Mouse (Mus musculus) splenic B cell, adult 2 months (primary cell): ENCODE results near the gene Furin.

Experiments
- DNase-seq: peaks from one replicate; pipeline ENCODE4 v3.0.0-alpha.2; 2011; ENCODE audit warnings: low read depth, low spot score
- H3K27me3 ChIP-seq: 2 replicates; pipeline ENCODE4 v1.6.1; 2012; ENCODE audit warnings: mild to moderate bottlenecking, low read length, moderate library complexity, mixed read lengths; ENCODE audit not compliant: control insufficient read depth, poor library complexity, insufficient read depth, severe bottlenecking
- H3K36me3 ChIP-seq: 2 replicates; pipeline ENCODE4 v1.6.1; 2012; ENCODE audit warnings: mild to moderate bottlenecking, low read length, moderate library complexity, mixed read lengths; ENCODE audit not compliant: control insufficient read depth, poor library complexity, insufficient read depth, severe bottlenecking

Gene Furin

DNA sequence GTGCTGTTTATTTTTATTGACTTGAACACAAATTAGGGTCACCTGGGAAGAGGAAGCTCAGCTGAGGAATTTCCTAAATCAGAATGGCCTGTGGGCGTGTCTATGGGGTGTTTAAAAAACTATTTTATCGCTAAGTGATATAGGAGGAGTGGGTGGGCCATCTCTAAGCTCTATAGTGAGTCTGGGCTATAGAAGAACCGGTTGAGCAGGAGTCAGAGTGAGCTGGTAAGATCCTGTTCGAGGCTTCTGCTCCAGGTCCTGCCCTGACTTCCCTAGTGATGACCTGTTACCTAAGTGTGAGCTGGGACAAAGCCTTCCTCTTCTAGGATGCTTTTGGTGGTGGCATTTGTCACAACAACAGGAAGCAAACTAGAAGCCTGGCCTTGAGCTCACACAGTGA, 35.4 kb upstream of the Furin start:
- Histone ChIP-seq H3K36me3 (no peaks in the 10 kb centered on the region), H3K27me3 (no peaks in the 10 kb centered on the region)
- no peak for DNase-seq

DNA sequence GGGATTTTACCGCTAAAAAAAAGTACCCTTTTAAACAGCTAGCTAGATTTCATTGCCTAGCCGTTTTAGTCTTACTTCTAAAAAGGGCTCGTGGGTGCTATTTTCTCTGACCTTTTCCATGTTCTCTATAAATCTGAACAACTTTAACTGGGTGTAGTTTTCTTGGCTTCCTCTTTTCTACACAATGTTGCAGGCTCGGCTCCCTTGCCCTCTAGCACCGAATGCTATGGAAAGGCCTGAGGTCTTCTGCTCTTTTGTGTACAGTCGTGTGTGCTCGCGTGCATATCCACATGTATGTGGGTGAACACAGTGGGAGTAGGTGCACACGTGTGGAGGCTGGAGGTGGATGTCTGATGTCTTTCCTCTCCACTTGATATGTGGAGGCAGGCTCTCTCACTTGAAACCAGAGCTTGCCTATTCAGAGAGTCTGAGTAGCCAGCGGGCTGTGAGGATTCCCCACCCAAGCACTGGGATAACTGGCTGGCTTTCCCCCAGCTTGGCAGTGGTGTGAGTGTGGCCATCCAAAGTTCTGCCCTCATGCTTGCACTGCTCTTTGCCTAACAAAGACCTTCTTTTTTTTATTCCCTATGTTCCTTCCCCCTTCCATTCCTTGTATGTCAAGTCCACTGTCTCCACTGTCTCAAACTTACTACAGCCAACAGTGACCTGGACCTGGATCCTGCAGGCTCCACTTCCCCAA, 34.7 kb upstream of the Furin start:
- no peak for DNase-seq
- no peaks in the 10 kb centered on the region for H3K27me3 ChIP-seq
- no peaks in the 10 kb centered on the region for H3K36me3 ChIP-seq

DNA sequence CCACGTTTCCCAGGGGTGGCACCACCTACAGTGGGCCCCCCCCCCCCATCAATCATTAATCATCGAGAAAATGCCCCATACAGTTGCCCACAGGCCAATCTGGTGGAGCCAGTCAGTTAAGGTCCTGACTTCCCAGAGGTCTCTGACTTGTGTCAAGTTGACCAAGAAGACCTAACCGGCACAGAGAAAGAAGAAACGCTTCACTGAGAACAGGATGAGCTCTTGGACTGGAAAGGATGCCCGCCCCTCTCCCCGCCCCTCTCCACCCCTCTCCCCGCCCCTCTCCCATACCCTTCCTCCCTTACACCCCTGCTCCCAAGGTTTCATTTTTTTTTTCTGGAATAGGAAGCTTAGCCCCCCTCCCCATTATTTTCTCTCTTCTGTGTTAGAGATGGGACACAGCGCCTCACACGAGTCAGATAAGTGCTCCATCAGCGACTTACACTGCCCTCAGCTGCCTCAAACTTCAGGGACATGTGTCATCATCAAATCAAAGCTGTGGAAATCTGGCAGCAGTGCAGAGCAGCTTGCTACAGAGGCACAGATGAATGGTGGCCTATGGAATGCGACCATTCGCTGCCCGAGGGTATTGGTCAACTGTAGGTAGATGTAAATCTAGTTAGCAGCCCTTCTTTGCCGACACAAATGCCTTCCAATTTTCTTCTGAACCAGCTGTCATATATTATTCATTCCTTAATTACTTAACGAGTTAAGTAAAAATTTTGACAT, 34.0 kb upstream of the Furin start:
- no peak for DNase-seq
- no peaks in the 10 kb centered on the region for H3K27me3 ChIP-seq
- no peaks in the 10 kb centered on the region for H3K36me3 ChIP-seq

DNA sequence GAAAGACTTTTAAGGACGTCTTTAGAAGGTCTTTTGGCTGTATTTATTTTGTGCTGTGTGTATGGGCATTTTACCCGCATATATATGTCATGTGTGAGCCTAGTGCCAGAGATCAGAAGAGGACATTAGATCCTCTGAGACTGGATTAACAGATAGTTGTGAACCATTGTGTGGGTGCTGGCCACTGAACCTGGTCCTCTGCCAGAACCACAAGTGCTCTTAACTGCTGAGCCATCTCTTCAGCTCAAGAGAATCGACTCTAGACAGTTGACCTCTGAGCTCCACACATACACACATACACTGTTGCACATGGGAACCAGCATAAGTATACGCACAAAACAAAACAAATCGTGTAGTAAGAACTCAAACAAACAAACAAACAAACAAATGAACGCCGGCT, 31.3 kb upstream of the Furin start:
- DNase-seq: no peak
- H3K36me3 ChIP-seq: no peaks in the 10 kb centered on the region
- no peaks in the 10 kb centered on the region for H3K27me3 ChIP-seq

DNA sequence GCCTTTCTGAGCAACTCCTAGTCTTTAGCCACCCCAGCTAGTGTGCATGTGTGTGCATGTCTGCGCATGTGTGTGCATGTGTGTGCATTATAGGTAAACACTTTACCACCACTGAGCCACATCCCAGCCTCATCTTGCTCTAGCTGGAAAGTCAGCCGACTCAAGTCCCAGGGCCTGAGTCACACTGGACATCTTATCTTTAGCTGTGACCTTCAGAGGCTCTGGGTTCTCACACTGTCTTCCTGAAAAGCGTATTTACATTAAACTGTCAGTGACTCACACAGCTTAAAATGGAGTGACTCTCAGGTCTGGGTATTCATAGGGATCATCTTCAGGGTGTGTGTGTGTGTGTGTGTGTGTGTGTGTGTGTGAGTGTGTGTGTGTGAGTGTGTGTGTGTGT, 30.4 kb upstream of the Furin start:
- H3K36me3 ChIP-seq: no peaks in the 10 kb centered on the region
- no peaks in the 10 kb centered on the region for H3K27me3 ChIP-seq
- DNase-seq: no peak

DNA sequence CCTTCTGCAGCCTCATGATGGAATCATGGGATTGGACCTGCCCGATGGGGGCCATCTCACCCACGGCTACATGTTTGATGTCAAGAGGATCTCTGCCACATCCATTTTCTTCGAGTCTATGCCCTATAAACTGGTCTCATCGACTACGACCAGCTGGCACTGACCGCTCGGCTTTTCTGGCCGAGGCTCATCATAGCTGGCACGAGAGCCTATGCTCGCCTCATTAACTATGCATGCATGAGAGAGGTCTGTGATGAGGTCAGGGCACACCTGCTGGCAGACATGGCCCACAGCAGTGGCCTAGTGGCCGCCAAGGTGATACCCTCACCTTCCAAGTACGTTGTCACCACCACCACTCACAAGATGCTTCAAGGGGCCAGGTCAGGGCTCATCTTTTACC, 24.4 kb upstream of the Furin start:
- Histone ChIP-seq H3K27me3 (no peaks in the 10 kb centered on the region), H3K36me3 (no peaks in the 10 kb centered on the region)
- DNase-seq: no peak

DNA sequence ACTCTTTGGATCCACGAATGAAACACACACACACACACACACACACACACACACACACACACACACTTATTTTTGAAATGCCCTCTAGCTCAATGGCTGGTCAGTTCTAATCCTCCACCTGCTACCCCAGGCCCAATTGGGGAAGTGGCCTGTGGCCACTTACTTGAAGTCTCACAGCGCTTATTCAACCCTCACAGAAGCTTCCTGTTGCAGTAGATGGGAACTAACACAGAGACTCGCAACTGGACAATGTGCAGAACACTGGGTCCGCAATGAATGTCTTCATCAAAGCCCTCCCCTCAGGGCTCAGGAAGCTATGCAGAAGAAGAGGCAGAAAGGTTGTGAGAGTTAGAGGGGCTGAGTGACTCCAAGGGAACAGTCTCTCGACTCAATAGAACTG, 22.5 kb upstream of the Furin start:
- no peak for DNase-seq
- no peaks in the 10 kb centered on the region for H3K36me3 ChIP-seq
- no peaks in the 10 kb centered on the region for H3K27me3 ChIP-seq

DNA sequence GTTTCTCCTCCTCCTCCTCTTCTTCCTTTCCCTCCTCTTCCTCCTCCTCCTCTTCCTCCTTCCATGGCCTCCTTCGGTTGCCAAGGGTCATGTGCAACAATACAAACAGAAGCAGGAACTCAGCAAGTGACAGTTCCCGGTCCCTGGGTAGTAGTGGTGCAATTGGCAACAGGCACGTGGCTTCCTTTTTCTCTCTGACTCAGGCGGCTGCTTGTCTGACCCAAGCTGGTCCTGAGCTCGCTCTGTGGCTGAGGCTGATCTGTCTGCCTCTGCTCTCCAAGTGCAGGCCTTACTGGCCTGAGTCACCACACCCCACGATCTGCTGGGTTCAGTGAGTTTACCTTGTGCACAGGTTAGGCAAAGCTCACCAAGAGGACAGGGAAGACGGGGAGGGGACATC, 21.1 kb upstream of the Furin start:
- H3K36me3 ChIP-seq: no peaks in the 10 kb centered on the region
- no peak for DNase-seq
- H3K27me3 ChIP-seq: no peaks in the 10 kb centered on the region

DNA sequence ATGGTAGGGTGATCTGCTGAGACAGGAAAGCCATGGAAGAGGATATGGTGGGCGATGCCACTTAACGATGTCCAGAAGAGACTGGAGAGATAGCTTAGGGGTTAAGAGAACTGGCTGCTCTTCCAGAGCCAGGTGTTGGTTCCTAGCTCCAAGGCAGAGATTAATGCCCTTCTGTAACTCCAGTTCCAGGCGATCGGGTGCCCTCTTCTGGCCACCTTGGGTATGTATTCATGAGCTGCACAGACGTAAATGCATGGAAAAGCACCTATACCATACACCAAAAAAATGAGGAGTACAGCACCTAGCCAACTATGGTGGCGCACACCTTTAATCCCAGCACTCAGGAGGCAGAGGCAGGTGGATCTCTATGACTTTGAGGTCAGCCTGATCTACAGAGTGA, 19.5 kb upstream of the Furin start:
- H3K27me3 ChIP-seq: no peaks in the 10 kb centered on the region
- peak; percentile 51 for DNase-seq
- no peaks in the 10 kb centered on the region for H3K36me3 ChIP-seq

DNA sequence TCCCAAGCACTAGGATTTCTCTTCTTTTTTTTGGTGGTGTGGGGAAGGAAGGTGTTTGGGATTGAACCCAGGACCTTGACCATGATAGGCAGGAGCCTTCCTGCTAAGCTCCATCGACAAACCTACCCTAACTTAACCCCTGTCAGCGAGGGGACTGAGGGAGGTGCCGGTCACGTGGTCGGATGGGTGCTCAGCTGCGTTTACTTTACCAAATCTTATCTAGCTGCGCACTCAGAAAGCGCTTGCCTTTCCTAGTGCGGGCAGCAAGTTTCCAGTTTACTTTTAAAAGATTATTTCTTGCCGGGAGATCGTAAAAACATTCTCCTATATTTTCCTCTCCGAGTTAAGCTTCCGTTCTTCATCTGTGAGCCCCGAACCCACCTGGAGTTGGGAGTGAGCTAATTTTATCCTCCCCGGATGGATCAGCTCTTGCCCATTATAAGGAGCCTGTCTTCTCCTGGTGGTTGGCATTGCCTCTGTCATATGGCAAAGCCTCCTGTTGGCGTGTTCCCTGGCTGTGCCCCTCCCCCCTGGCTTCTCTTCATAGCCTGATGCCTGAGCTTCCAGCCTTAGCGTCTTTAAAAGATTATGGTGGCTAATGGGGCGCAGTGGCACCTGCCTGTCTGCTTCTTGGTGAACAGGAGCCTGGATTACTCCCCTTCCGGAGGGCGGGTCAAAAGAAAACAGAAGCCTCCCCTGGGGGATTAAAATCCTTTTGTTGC, 17.7 kb upstream of the Furin start:
- no peak for DNase-seq
- no peaks in the 10 kb centered on the region for H3K36me3 ChIP-seq
- H3K27me3 ChIP-seq: no peaks in the 10 kb centered on the region

DNA sequence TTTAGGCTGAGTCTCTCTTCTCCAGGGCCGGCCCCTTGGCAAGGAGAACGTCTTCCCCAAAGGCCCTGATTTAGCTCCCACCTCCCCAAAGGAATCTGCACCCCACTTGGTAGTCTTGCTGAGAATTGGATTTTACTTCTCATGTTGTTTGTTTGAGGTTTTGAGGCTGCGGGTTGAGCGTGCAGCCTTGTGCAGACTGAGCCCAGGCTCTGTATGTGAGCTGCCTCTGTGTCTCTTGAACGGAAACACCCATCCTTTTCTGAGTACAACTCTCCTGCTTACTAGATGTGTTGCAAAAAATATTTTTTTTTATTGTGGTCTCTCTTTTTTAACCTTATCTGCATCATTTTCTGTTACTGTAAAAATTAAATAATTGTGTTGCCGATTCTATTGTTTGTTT, 16.3 kb upstream of the Furin start:
- no peak for DNase-seq
- H3K36me3 ChIP-seq: no peaks in the 10 kb centered on the region

DNA sequence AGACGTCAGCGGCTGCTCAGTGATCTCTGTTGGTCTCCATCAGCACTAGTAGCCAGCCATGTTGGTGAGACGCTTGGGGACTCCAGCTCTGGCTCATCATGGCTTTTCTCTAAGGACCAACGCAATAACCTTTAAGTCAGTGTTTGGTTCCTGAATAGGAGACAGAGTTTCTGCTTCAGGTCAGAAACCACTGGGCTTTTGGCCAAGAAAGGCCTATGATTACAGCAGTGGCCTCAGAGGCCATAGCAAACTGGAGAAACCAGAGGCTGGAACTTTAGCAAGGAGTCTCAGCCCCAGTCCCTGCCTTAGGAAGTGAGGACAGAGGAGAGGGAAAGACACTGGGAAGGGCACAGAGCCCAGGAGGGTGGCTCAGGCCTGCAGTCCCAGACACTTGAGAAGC, 15.3 kb upstream of the Furin start:
- no peaks in the 10 kb centered on the region for H3K27me3 ChIP-seq
- H3K36me3 ChIP-seq: no peaks in the 10 kb centered on the region
- no peak for DNase-seq

More for the DNA sequence above, 16.3 kb upstream of the Furin start:
- no peaks in the 10 kb centered on the region for H3K27me3 ChIP-seq

DNA sequence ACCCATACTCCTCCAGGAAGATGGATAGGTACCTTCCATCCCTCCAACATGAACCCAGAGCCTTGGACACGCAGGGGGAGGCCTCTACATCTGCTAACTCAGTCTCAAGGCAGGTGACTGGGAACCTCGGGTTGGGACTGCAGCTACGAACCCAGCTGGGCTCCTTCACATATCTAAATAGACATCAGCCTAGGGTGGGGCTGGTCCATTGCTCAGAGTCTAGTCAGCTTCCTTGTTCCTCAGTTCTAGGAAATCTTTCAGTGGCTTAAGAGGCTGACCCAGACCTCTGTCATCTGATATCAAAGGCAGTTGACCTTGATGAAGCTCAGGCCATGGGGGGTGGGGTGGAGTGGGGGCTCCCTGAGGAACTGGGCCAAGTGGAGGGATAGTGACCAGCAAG, 14.0 kb upstream of the Furin start:
- no peaks in the 10 kb centered on the region for H3K36me3 ChIP-seq
- DNase-seq: no peak
- no peaks in the 10 kb centered on the region for H3K27me3 ChIP-seq

DNA sequence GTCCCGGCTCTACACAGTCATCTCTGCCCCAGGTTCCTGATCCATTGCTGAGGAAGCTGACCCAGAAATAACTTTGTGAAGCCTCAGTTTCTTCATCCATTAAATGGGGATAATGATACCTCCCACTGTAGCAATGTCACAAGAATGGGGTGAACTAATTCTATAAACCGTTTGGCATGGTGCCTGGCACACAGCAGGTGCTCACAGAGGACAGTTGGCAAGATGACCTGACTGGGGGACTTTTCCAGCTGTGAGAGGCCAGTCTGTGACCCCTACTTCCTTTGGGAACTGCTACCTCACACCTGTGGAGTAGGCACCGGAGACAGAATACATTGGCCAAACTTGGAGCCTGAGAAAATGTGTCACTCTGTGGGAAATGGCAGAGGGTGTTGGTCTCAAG, 12.8 kb upstream of the Furin start:
- H3K36me3 ChIP-seq: no peaks in the 10 kb centered on the region
- no peaks in the 10 kb centered on the region for H3K27me3 ChIP-seq
- DNase-seq: no peak

DNA sequence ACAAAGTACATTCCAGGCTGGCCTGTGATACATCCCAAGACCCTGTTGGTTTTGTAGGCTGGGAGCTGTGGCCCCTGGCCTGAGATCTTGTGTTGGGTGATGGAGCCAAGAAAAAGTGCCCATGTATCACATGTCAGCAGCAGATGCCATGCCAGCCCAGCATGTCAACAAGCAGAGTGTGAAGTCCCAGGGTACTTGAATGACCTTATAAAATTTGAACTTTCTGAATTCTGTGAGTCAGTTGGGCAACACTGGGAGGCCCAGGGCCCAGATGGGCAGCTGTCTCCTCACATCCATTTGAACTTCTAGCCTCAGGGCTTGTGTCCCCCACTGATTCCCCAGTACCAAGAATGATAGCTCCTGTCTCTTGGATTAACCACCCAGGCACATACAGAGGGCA, 12.4 kb upstream of the Furin start:
- Histone ChIP-seq H3K36me3 (no peaks in the 10 kb centered on the region), H3K27me3 (no peaks in the 10 kb centered on the region)
- no peak for DNase-seq
